Mouse (Mus musculus) limb, embryonic 14.5 days (tissue): Measurements from ENCODE around the gene Pik3ca. TPM values are rescaled to one million over a fixed set of nuclear protein-coding genes. Genes with fewer than 3 reads are reported as not detected.

Experiments used
- ATAC-seq: fragments of 200-750 bp; cut with Nextera tagmentation; 2 replicates; pipeline ENCODE4 v1.8.0; 2017; ENCODE audit warnings: low read depth, moderate number of reproducible peaks, moderate TSS enrichment; ENCODE audit not compliant: low FRiP score
- DNase-seq: peaks from one replicate; pipeline ENCODE4 v3.0.0-alpha.2; 2015; ENCODE audit warnings: low spot score
- H3K27ac ChIP-seq: fragments of 300-500 bp; sonication (generic); replicated peaks from 2 replicates; pipeline ENCODE4 v1.5.1; 2014; ENCODE audit warnings: low read depth, mild to moderate bottlenecking, low read length, moderate library complexity, mixed read lengths
- H3K27me3 ChIP-seq: fragments of 300-500 bp; sonication (generic); 2 replicates; pipeline ENCODE4 v1.6.1; 2014; ENCODE audit warnings: low read length, mixed read lengths; ENCODE audit not compliant: control insufficient read depth, insufficient read depth
- H3K36me3 ChIP-seq: fragments of 300-500 bp; sonication (generic); 2 replicates; pipeline ENCODE4 v1.6.1; 2014; ENCODE audit warnings: mild to moderate bottlenecking, low read length, moderate library complexity, mixed read lengths; ENCODE audit not compliant: control insufficient read depth, insufficient read depth
- H3K4me1 ChIP-seq: fragments of 300-500 bp; sonication (generic); 2 replicates; pipeline ENCODE4 v1.6.1; 2014; ENCODE audit warnings: antibody characterized with exemption, low read length, mixed read lengths; ENCODE audit not compliant: control insufficient read depth, insufficient read depth
- H3K4me2 ChIP-seq: fragments of 300-500 bp; sonication (generic); replicated peaks from 2 replicates; pipeline ENCODE4 v1.6.1; 2014; ENCODE audit warnings: low read depth, mild to moderate bottlenecking, low read length, moderate library complexity; ENCODE audit not compliant: severe bottlenecking
- H3K4me3 ChIP-seq: fragments of 300-500 bp; sonication (generic); replicated peaks from 2 replicates; pipeline ENCODE4 v1.5.1; 2014; ENCODE audit warnings: low read length
- H3K9ac ChIP-seq: fragments of 300-500 bp; sonication (generic); 2 replicates; pipeline ENCODE4 v1.6.1; 2014; ENCODE audit warnings: mild to moderate bottlenecking, low read depth, low read length, moderate library complexity; ENCODE audit not compliant: severe bottlenecking
- H3K9me3 ChIP-seq: fragments of 300-500 bp; sonication (generic); 2 replicates; pipeline ENCODE4 v1.6.1; 2016; ENCODE audit warnings: low read length; ENCODE audit not compliant: control insufficient read depth
- POLR2A ChIP-seq: fragments of 200-500 bp; IDR thresholded peaks from 2 replicates; pipeline ENCODE4 v1.8.0; 2012; ENCODE audit warnings: inconsistent platforms, mild to moderate bottlenecking, moderate library complexity, borderline replicate concordance; ENCODE audit not compliant: insufficient read depth, insufficient read length; ENCODE audit errors: extremely low read depth
- WGBS: fragments of 180-500 bp; shearing (Covaris S2); extraction: QIAGEN DNeasy Blood & Tissue Kit; methylation state at CpG from one replicate; pipeline ENCODE4 v1.1.7; 2014; 5-methylcytosine and 5-hydroxymethylcytosine counted together
- polyA plus RNA-seq, 2 experiments: library from polyadenylated mRNA; depleted of rRNA in 1 of 2; stranded (reverse) in 1 of 2; unstranded in 1 of 2; fragments of >200 nt; fragmentation: Nextera tagmentation in 1 of 2; extraction: Ambion mirVana in 1 of 2; gene quantifications; 2 replicates each; pipeline versions ENCODE4 v1.2.1 to v1.2.3; 2012 to 2014

The Pik3ca gene
- polyA plus RNA-seq, 2 experiments: 17.0 to 17.1 TPM

DNA sequence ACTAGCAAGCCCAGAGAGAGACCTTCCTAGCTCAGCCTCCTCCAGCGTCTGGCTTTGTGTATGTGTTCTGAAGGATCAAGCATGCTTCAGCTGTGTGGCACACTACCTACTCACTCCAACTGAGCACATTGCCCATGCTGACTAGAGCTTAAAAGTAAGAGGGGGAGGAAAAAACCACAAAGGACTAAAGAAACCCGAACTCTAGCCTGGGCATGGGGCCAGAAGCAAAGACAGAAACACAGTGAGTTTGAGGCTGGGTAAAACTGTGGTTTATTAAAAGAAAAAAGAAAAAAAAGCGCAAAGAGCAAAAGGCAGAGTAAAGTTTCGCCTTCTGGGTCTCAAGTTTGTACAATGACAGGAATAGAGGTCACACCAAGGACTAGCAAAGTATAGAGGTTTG is 89.1 kb downstream of the Pik3ca start:
- Histone ChIP-seq H3K4me1 (no peaks in the 10 kb centered on the region), H3K27me3 (no peaks in the 10 kb centered on the region), H3K27ac (no peak overlapping the region), H3K9ac (no peak overlapping the region), H3K4me2 (no peak overlapping the region), H3K4me3 (no peak overlapping the region), H3K36me3 (no peaks in the 10 kb centered on the region), H3K9me3 (no peaks in the 10 kb centered on the region)
- ATAC-seq (no peak), DNase-seq (no peak)
- WGBS: 75% methylated on average over 4 of the region's 4 CpGs
- TF ChIP-seq POLR2A: no peak

DNA sequence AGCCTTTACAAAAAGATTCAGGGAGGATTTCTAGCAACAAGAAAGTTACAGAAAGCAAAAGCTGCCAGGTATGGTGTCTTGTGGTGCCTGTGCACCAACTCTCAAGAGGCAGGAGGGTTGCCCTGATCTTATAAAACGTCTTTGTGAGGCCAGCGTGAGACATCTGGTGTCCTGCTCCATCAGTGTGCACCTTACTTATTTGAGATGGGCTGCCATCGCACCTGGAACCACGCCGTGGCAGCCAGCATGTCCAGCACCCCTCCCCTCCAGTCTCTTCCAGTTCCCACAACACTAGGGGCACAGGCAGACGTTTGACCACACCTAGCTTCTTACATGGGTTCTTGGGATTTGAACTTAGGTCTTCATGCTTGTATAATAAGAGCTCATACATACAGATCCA is 90.7 kb downstream of the Pik3ca start:
- Histone ChIP-seq H3K4me1 (no peaks in the 10 kb centered on the region), H3K4me3 (no peak overlapping the region), H3K27ac (no peak overlapping the region), H3K9ac (no peak overlapping the region), H3K9me3 (no peaks in the 10 kb centered on the region), H3K27me3 (no peaks in the 10 kb centered on the region), H3K36me3 (no peaks in the 10 kb centered on the region), H3K4me2 (no peak overlapping the region)
- 77% methylated on average over 6 of the region's 6 CpGs for WGBS
- TF ChIP-seq POLR2A: no peak
- ATAC-seq: no peak
- DNase-seq: no peak

DNA sequence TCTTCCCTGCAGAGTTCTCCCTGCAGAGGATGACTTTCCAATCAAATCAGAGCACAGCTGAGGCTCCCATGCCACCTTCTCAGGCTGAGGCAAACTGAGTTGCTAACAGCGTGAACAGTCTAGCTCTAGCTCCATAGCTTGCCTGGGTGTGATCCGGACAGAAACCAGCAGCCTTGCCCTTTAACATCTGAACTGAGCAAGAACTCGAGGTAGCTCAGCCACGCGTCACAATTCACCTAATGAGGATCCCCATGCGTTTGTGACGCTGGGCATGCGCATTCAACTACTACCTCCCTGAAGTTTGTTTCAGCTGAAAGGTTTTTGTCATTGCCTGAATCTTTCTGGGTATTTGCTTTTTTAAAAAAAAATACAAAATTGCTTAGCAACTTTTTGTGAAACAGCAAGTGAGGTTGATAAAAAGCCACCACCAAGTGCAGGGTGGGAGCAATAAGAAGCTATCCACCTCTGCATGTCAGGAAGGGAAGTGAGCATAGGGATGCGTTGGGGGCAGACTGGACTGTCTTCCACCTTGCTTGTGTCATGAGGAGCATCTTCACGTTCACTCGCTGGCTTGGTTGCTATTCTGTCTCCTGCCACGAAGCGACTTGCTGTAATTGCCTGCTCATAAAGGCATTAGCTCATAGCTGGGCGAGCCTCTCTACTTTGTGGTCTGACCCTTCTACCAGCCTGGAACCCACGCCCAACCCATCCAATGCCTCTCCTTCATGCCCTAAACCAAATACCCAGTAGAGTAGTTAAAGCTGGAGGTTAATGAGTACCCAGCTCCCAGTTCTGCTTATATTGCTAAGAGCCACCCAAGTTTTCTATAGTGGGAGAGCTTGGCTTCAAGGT is 92.8 kb downstream of the Pik3ca start:
- Histone ChIP-seq H3K27ac (no peak overlapping the region), H3K27me3 (no peaks in the 10 kb centered on the region), H3K4me1 (no peaks in the 10 kb centered on the region), H3K4me3 (no peak overlapping the region), H3K4me2 (no peak overlapping the region), H3K36me3 (no peaks in the 10 kb centered on the region), H3K9ac (no peak overlapping the region), H3K9me3 (no peaks in the 10 kb centered on the region)
- no peak for DNase-seq
- ATAC-seq: no peak
- no peak for TF ChIP-seq POLR2A
- 66% methylated on average over 15 of the region's 15 CpGs for WGBS

- H3K4me1 ChIP-seq: no peaks in the 10 kb centered on the region
- no peaks in the 10 kb centered on the region for H3K27me3 ChIP-seq
- H3K36me3 ChIP-seq: no peaks in the 10 kb centered on the region
- H3K4me3 ChIP-seq: no peak overlapping the region
- ATAC-seq: no peak
- no peak for DNase-seq
- no peak overlapping the region for H3K4me2 ChIP-seq
- no peaks in the 10 kb centered on the region for H3K9me3 ChIP-seq
- H3K9ac ChIP-seq: no peak overlapping the region
- no peak for TF ChIP-seq POLR2A
- H3K27ac ChIP-seq: no peak overlapping the region
Measured at GRCm38 (mm10) chr3:32490928-32491315, 93.5 kb downstream of the Pik3ca start.

DNA sequence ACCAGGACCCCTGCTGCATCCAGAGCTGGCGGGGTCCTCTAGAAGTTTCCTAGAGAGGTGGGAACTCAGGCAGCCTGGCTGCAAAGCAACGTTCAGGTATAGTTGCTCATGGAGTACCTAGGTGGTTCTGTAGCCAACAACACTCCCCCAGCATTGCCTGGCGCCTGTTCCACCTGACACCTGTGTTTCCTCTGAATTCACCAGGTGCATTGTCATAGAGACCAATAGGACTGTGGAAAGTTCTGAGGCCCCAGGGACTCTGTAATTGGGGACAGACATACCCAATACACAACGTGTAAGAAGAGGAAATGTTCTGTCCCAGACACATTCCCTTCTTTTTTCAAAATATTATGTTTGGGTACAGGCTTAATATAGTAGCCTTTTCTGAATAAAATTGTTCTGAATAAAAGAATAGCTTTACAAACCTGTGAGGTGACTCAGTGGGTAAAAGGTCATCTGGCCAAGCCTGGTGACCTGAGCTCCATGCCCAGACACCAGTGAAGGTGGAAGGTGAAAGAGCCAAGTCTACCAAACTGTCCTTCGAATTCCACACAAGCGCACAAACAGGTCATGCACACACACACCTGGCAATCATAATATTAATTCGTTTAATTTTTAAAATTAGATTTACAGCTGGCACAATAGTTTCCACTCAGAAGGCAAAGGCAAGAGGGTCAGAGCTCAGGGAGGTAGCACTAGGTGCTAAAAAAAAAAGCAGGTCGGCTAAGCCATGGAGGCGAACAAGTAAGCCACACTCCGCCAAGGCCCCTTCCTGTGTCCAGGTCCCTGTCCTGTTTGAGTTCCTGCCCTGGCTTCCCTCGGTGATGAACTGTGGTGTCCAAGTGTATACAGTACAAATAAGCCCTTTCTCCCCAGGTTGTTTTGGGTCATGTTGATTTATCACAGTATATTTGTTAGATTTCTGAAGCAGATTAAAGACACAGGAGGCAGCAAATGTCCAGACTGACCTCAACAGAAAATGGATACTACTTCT is 94.9 kb downstream of the Pik3ca start, which contains the start of gene Kcnmb3:
Gene Kcnmb3 (minus strand): TSS at position 135 of the 994 bp plus-strand sequence.
- H3K27ac ChIP-seq: no peak within 1 kb of the TSS
- H3K9ac ChIP-seq: no peak within 1 kb of the TSS
- no peak for ATAC-seq
- no peak for TF ChIP-seq POLR2A
- no peaks in the 10 kb centered on the region for H3K4me1 ChIP-seq
- no peak within 1 kb of the TSS for H3K4me2 ChIP-seq
- H3K9me3 ChIP-seq: no peaks in the 10 kb centered on the region
- no peaks in the 10 kb centered on the region for H3K36me3 ChIP-seq
- WGBS: 73% methylated on average over 11 of the region's 11 CpGs
- no peak within 1 kb of the TSS for H3K4me3 ChIP-seq
- H3K27me3 ChIP-seq: no peaks in the 10 kb centered on the region
- DNase-seq: no peak
